Mouse (Mus musculus): ENCODE measurements around the gene Vsig10. TPM values are rescaled to one million over a fixed set of nuclear protein-coding genes. Genes with fewer than 3 reads are reported as not detected.

Gene Vsig10
- polyA plus RNA-seq, 1 experiment from 2014 or later = 4.7 TPM

GRCm38 (mm10) chr5:117313420-117313819, 5.5 kb upstream of the Vsig10 start:
- 15% methylated on average over 14 of the region's 14 CpGs for WGBS (ENCODE audit: insufficient replicate concordance)
- ATAC-seq (replicated peaks; ENCODE audit: insufficient number of reproducible peaks, low FRiP score, low TSS enrichment) = no peak
- no peaks in the 10 kb centered on the region for H3K9me3 ChIP-seq (replicated peaks; ENCODE audit: control insufficient read depth, low read length)
- peak overlapping the region; percentile 31 for H3K4me3 ChIP-seq (ENCODE audit: low read depth, low read length)
- H3K27me3 ChIP-seq (ENCODE audit: control insufficient read depth, insufficient read depth, low read length) = no peaks in the 10 kb centered on the region; the same call in 1 of the 2 replicates
- no peak overlapping the region for H3K9ac ChIP-seq (ENCODE audit: low read depth, low read length)
- H3K4me1 ChIP-seq (ENCODE audit: control insufficient read depth, insufficient read depth, low read length) = peaks cover 11% of the 10 kb centered on the region
- no peak overlapping the region for H3K27ac ChIP-seq (ENCODE audit: low read depth, low read length)
- H3K4me2 ChIP-seq = peak overlapping the region; percentile 62
- no peaks in the 10 kb centered on the region for H3K36me3 ChIP-seq (ENCODE audit: control insufficient read depth, insufficient read depth, low read length)

GRCm38 (mm10) chr5:117313909-117314308, 5.0 kb upstream of the Vsig10 start:
- Histone ChIP-seq H3K4me2 (peak overlapping the region; percentile 62), H3K27me3 (ENCODE audit: control insufficient read depth, insufficient read depth, low read length) (no peaks in the 10 kb centered on the region; the same call in 1 of the 2 replicates), H3K9me3 (replicated peaks; ENCODE audit: control insufficient read depth, low read length) (no peaks in the 10 kb centered on the region), H3K4me1 (ENCODE audit: control insufficient read depth, insufficient read depth, low read length) (peaks cover 11% of the 10 kb centered on the region), H3K36me3 (ENCODE audit: control insufficient read depth, insufficient read depth, low read length) (no peaks in the 10 kb centered on the region), H3K4me3 (ENCODE audit: low read depth, low read length) (peak overlapping the region; percentile 31), H3K9ac (ENCODE audit: low read depth, low read length) (no peak overlapping the region), H3K27ac (ENCODE audit: low read depth, low read length) (no peak overlapping the region)
- WGBS (ENCODE audit: insufficient replicate concordance) = 26% methylated on average over 10 of the region's 10 CpGs
- no peak for ATAC-seq (replicated peaks; ENCODE audit: insufficient number of reproducible peaks, low FRiP score, low TSS enrichment)

- Histone ChIP-seq H3K4me2 (peak overlapping the region; percentile 8; the same call in 1 of the 2 replicates), H3K36me3 (ENCODE audit: control insufficient read depth, insufficient read depth, low read length) (no peaks in the 10 kb centered on the region), H3K4me1 (ENCODE audit: control insufficient read depth, insufficient read depth, low read length) (peaks cover 11% of the 10 kb centered on the region), H3K4me3 (ENCODE audit: low read depth, low read length) (no peak overlapping the region), H3K9me3 (replicated peaks; ENCODE audit: control insufficient read depth, low read length) (no peaks in the 10 kb centered on the region), H3K27ac (ENCODE audit: low read depth, low read length) (no peak overlapping the region), H3K9ac (ENCODE audit: low read depth, low read length) (0 out of 2 replicates have a peak overlapping the region, but pooled peaks have one; percentile 22), H3K27me3 (ENCODE audit: control insufficient read depth, insufficient read depth, low read length) (no peaks in the 10 kb centered on the region; the same call in 1 of the 2 replicates)
- no peak for ATAC-seq (replicated peaks; ENCODE audit: insufficient number of reproducible peaks, low FRiP score, low TSS enrichment)
- WGBS (ENCODE audit: insufficient replicate concordance) = 27% methylated on average over 9 of the region's 9 CpGs
Observed at GRCm38 (mm10) chr5:117314587-117315428, 4.1 kb upstream of the Vsig10 start.

- WGBS (ENCODE audit: insufficient replicate concordance) = 77% methylated on average over 9 of the region's 9 CpGs
- ATAC-seq (replicated peaks; ENCODE audit: insufficient number of reproducible peaks, low FRiP score, low TSS enrichment) = no peak
- H3K27ac ChIP-seq (ENCODE audit: low read depth, low read length) = no peak overlapping the region
- no peaks in the 10 kb centered on the region for H3K36me3 ChIP-seq (ENCODE audit: control insufficient read depth, insufficient read depth, low read length)
- H3K9me3 ChIP-seq (replicated peaks; ENCODE audit: control insufficient read depth, low read length) = no peaks in the 10 kb centered on the region
- H3K4me3 ChIP-seq (ENCODE audit: low read depth, low read length) = no peak overlapping the region
- no peak overlapping the region for H3K9ac ChIP-seq (ENCODE audit: low read depth, low read length)
- H3K4me1 ChIP-seq (ENCODE audit: control insufficient read depth, insufficient read depth, low read length) = no peaks in the 10 kb centered on the region
- no peaks in the 10 kb centered on the region for H3K27me3 ChIP-seq (ENCODE audit: control insufficient read depth, insufficient read depth, low read length)
- no peak overlapping the region for H3K4me2 ChIP-seq
Observed at GRCm38 (mm10) chr5:117323751-117324150, 4.9 kb downstream of the Vsig10 start.

GRCm38 (mm10) chr5:117326408-117326807, 7.5 kb downstream of the Vsig10 start:
- no peak overlapping the region for H3K27ac ChIP-seq (ENCODE audit: low read depth, low read length)
- ATAC-seq (replicated peaks; ENCODE audit: insufficient number of reproducible peaks, low FRiP score, low TSS enrichment) = no peak
- no peaks in the 10 kb centered on the region for H3K27me3 ChIP-seq (ENCODE audit: control insufficient read depth, insufficient read depth, low read length)
- WGBS (ENCODE audit: insufficient replicate concordance) = 54% methylated on average over 6 of the region's 6 CpGs
- no peak overlapping the region for H3K4me2 ChIP-seq
- H3K9me3 ChIP-seq (replicated peaks; ENCODE audit: control insufficient read depth, low read length) = no peaks in the 10 kb centered on the region
- H3K4me1 ChIP-seq (ENCODE audit: control insufficient read depth, insufficient read depth, low read length) = no peaks in the 10 kb centered on the region
- no peak overlapping the region for H3K9ac ChIP-seq (ENCODE audit: low read depth, low read length)
- H3K36me3 ChIP-seq (ENCODE audit: control insufficient read depth, insufficient read depth, low read length) = no peaks in the 10 kb centered on the region
- H3K4me3 ChIP-seq (ENCODE audit: low read depth, low read length) = no peak overlapping the region

- no peak overlapping the region for H3K4me3 ChIP-seq (ENCODE audit: low read depth, low read length)
- no peak overlapping the region for H3K4me2 ChIP-seq
- 84% methylated on average over 7 of the region's 7 CpGs for WGBS (ENCODE audit: insufficient replicate concordance)
- no peak for ATAC-seq (replicated peaks; ENCODE audit: insufficient number of reproducible peaks, low FRiP score, low TSS enrichment)
- no peaks in the 10 kb centered on the region for H3K9me3 ChIP-seq (replicated peaks; ENCODE audit: control insufficient read depth, low read length)
- H3K27ac ChIP-seq (ENCODE audit: low read depth, low read length) = no peak overlapping the region
- H3K27me3 ChIP-seq (ENCODE audit: control insufficient read depth, insufficient read depth, low read length) = no peaks in the 10 kb centered on the region
- H3K9ac ChIP-seq (ENCODE audit: low read depth, low read length) = no peak overlapping the region
- H3K4me1 ChIP-seq (ENCODE audit: control insufficient read depth, insufficient read depth, low read length) = no peaks in the 10 kb centered on the region
- peaks cover 3% of the 10 kb centered on the region; the same call in 1 of the 2 replicates for H3K36me3 ChIP-seq (ENCODE audit: control insufficient read depth, insufficient read depth, low read length)
Observed at GRCm38 (mm10) chr5:117330457-117330856, 11.6 kb downstream of the Vsig10 start.

- Histone ChIP-seq H3K27ac (ENCODE audit: low read depth, low read length) (no peak overlapping the region), H3K27me3 (ENCODE audit: control insufficient read depth, insufficient read depth, low read length) (no peaks in the 10 kb centered on the region), H3K9me3 (replicated peaks; ENCODE audit: control insufficient read depth, low read length) (no peaks in the 10 kb centered on the region), H3K36me3 (ENCODE audit: control insufficient read depth, insufficient read depth, low read length) (peaks cover 7% of the 10 kb centered on the region; the same call in 1 of the 2 replicates), H3K4me1 (ENCODE audit: control insufficient read depth, insufficient read depth, low read length) (no peaks in the 10 kb centered on the region), H3K9ac (ENCODE audit: low read depth, low read length) (no peak overlapping the region), H3K4me2 (no peak overlapping the region), H3K4me3 (ENCODE audit: low read depth, low read length) (no peak overlapping the region)
- 82% methylated on average over 10 of the region's 10 CpGs for WGBS (ENCODE audit: insufficient replicate concordance)
- no peak for ATAC-seq (replicated peaks; ENCODE audit: insufficient number of reproducible peaks, low FRiP score, low TSS enrichment)
Observed at GRCm38 (mm10) chr5:117337999-117338398, 19.1 kb downstream of the Vsig10 start.

- H3K36me3 ChIP-seq (ENCODE audit: control insufficient read depth, insufficient read depth, low read length) = peaks cover 7% of the 10 kb centered on the region; the same call in 1 of the 2 replicates
- no peaks in the 10 kb centered on the region for H3K27me3 ChIP-seq (ENCODE audit: control insufficient read depth, insufficient read depth, low read length)
- no peak overlapping the region for H3K4me3 ChIP-seq (ENCODE audit: low read depth, low read length)
- H3K9ac ChIP-seq (ENCODE audit: low read depth, low read length) = no peak overlapping the region
- no peak for ATAC-seq (replicated peaks; ENCODE audit: insufficient number of reproducible peaks, low FRiP score, low TSS enrichment)
- no peaks in the 10 kb centered on the region for H3K4me1 ChIP-seq (ENCODE audit: control insufficient read depth, insufficient read depth, low read length)
- WGBS (ENCODE audit: insufficient replicate concordance) = 64% methylated on average over 8 of the region's 8 CpGs
- H3K9me3 ChIP-seq (replicated peaks; ENCODE audit: control insufficient read depth, low read length) = no peaks in the 10 kb centered on the region
- H3K27ac ChIP-seq (ENCODE audit: low read depth, low read length) = no peak overlapping the region
- H3K4me2 ChIP-seq = no peak overlapping the region
Observed at GRCm38 (mm10) chr5:117338503-117338902, 19.6 kb downstream of the Vsig10 start.
